Mouse (Mus musculus) gastrocnemius, adult 2 months (tissue): ENCODE data around the gene Icosl. TPM values are rescaled to one million over a fixed set of nuclear protein-coding genes. Genes with fewer than 3 reads are reported as not detected.
A peak's percentile ranks its signal among the peaks of the same experiment; 100 is the strongest.

Source experiments
- DNase-seq: peaks from one replicate; pipeline ENCODE4 v3.0.0; 2022
- H3K27ac ChIP-seq: fragments of 200-600 bp; 2 replicates; pipeline ENCODE4 v1.8.1; 2022; ENCODE audit warnings: mild to moderate bottlenecking
- H3K4me3 ChIP-seq: fragments of 200-600 bp; 2 replicates; pipeline ENCODE4 v1.8.1; 2022; ENCODE audit warnings: mild to moderate bottlenecking, moderate library complexity
- CTCF ChIP-seq: fragments of 200-600 bp; IDR thresholded peaks from 2 replicates; pipeline ENCODE4 v1.8.1; 2022; ENCODE audit warnings: antibody characterized with exemption, mild to moderate bottlenecking, moderate library complexity
- intact Hi-C: fragments of 180-260 bp; cut with DNase I; formaldehyde crosslinking; loops from one replicate; pipeline ENCODE4 v1.15.1; 2025
- total RNA-seq, 2 experiments: library from RNA; stranded (reverse); gene quantifications; 2 replicates each; pipeline ENCODE4 v1.2.3; 2021

Icosl gene
- total RNA-seq, 2 experiments from 2014 or later = 1.3 to 1.8 TPM

- intact Hi-C loops = no loop called here
- DNase-seq = no peak
- no peak for TF ChIP-seq CTCF
- Histone ChIP-seq H3K4me3 (no peak overlapping the region), H3K27ac (no peak overlapping the region)
Observed at GRCm38 (mm10) chr10:78046388-78046787, 22.7 kb upstream of the Icosl start.

- DNase-seq = no peak
- intact Hi-C loops = no loop called here
- TF ChIP-seq CTCF = no peak
Observed at GRCm38 (mm10) chr10:78048061-78048730, 20.9 kb upstream of the Icosl start.

GRCm38 (mm10) chr10:78049519-78050035, 19.5 kb upstream of the Icosl start:
- DNase-seq = no peak
- intact Hi-C loops = no loop called here

More at GRCm38 (mm10) chr10:78048061-78048730, 20.9 kb upstream of the Icosl start:
- Histone ChIP-seq H3K4me3 (no peak overlapping the region), H3K27ac (no peak overlapping the region)

GRCm38 (mm10) chr10:78054633-78055565, 14.2 kb upstream of the Icosl start:
- intact Hi-C loops = no loop called here
- Histone ChIP-seq H3K27ac (no peak overlapping the region), H3K4me3 (no peak overlapping the region)
- TF ChIP-seq CTCF = no peak
- DNase-seq = peak; percentile 27

More at GRCm38 (mm10) chr10:78049519-78050035, 19.5 kb upstream of the Icosl start:
- no peak overlapping the region for H3K4me3 ChIP-seq
- TF ChIP-seq CTCF = no peak
- H3K27ac ChIP-seq = no peak overlapping the region

GRCm38 (mm10) chr10:78057056-78057455, 12.0 kb upstream of the Icosl start:
- Histone ChIP-seq H3K27ac (no peak overlapping the region), H3K4me3 (no peak overlapping the region)
- no peak for DNase-seq
- TF ChIP-seq CTCF = no peak
- intact Hi-C loops = no loop called here

GRCm38 (mm10) chr10:78063122-78063521, 6.0 kb upstream of the Icosl start:
- intact Hi-C loops = no loop called here
- no peak for TF ChIP-seq CTCF
- no peak overlapping the region for H3K27ac ChIP-seq
- H3K4me3 ChIP-seq = no peak overlapping the region
- DNase-seq = no peak

GRCm38 (mm10) chr10:78067226-78067625, 1.9 kb upstream of the Icosl start:
- no peak overlapping the region for H3K27ac ChIP-seq
- intact Hi-C loops = no loop called here
- peak; percentile 28 for DNase-seq
- TF ChIP-seq CTCF = no peak
- no peak overlapping the region for H3K4me3 ChIP-seq

- no peak for TF ChIP-seq CTCF
- intact Hi-C loops = loop anchor here (2.0 kb wide), 1 partner anchor 92 kb away; no protein-coding TSS in a partner anchor
- peak overlapping the region; percentile 95 for H3K4me3 ChIP-seq
- DNase-seq = no peak
- peak overlapping the region; percentile 87 for H3K27ac ChIP-seq
Observed at GRCm38 (mm10) chr10:78068541-78068940, 561 bp upstream of the Icosl start.

GRCm38 (mm10) chr10:78074151-78074550, 5.0 kb downstream of the Icosl start:
- TF ChIP-seq CTCF = no peak
- intact Hi-C loops = no loop called here
- Histone ChIP-seq H3K27ac (no peak overlapping the region), H3K4me3 (no peak overlapping the region)
- no peak for DNase-seq

GRCm38 (mm10) chr10:78074977-78075376, 5.9 kb downstream of the Icosl start:
- no peak overlapping the region for H3K27ac ChIP-seq
- TF ChIP-seq CTCF = no peak
- no peak for DNase-seq
- intact Hi-C loops = no loop called here
- no peak overlapping the region for H3K4me3 ChIP-seq

GRCm38 (mm10) chr10:78077862-78078261, 8.8 kb downstream of the Icosl start:
- intact Hi-C loops = no loop called here
- Histone ChIP-seq H3K27ac (no peak overlapping the region), H3K4me3 (no peak overlapping the region)
- no peak for TF ChIP-seq CTCF
- no peak for DNase-seq

- DNase-seq = no peak
- Histone ChIP-seq H3K4me3 (no peak overlapping the region), H3K27ac (no peak overlapping the region)
- TF ChIP-seq CTCF = no peak
- intact Hi-C loops = no loop called here
Observed at GRCm38 (mm10) chr10:78078276-78078675, 9.2 kb downstream of the Icosl start.

GRCm38 (mm10) chr10:78079955-78080591, 11.0 kb downstream of the Icosl start:
- no peak overlapping the region for H3K4me3 ChIP-seq
- no peak for TF ChIP-seq CTCF
- H3K27ac ChIP-seq = peak overlapping the region; percentile 39; the same call in 1 of the 2 replicates
- peak; percentile 68 for DNase-seq
- intact Hi-C loops = no loop called here
